Mouse (Mus musculus): ENCODE results near the gene Actl6a.
"Not testable (repeated sequence)": the region's sequence is repeated elsewhere in the genome, so short reads cannot be mapped to it uniquely, and the experiment has no call there.

- TF ChIP-seq EP300, CTCF (IDR thresholded peaks at IDR 0.05; ENCODE audit: low read depth): not testable (repeated sequence)
Measured at GRCm38 (mm10) chr3:32717403-32717802, 11.3 kb downstream of the Actl6a start.
